Mouse (Mus musculus): ENCODE data around the gene Nbeal2.

Gene Nbeal2

DNA sequence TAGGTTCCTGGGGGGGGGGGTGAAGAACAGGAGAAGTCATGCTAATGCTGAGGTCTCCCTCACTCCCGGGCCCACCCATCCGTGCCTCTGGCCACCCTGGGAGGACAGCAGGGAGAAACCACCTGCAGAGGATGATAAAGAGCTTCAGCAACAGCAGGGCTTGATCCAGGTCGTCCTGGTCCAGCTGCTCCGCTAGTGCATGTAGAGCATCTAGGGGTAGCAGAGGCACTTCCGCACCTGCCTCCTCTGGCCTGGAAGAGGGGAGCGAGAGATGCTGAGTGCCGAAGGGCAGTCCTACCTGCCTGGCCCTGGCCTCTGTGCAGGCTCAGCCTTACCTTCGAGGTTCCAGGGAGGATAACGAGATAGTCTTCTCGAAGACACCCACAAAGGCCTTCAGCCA lies 9.7 kb downstream of the Nbeal2 start:
- no peak for DNase-seq

DNA sequence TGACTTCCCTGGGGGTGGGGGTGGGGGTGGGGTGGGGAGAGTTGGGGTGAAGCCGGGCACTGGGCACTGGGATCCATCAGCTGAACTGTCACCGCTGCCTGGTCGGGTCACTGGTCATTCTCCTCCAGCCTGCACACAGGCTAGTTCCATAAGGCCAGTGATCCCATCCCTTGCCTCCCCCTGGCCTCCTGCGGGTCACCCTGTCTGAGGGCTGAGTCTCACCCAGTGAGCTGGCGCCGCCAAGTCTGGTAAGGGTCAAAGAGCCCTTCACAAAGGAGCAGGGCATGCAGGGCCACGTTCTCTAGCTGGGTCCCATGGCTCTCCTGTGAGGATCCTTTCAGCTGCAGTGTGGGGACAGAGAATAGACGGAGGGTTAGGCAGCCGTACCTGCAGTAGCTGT lies 10.2 kb downstream of the Nbeal2 start:
- DNase-seq, result no peak

DNA sequence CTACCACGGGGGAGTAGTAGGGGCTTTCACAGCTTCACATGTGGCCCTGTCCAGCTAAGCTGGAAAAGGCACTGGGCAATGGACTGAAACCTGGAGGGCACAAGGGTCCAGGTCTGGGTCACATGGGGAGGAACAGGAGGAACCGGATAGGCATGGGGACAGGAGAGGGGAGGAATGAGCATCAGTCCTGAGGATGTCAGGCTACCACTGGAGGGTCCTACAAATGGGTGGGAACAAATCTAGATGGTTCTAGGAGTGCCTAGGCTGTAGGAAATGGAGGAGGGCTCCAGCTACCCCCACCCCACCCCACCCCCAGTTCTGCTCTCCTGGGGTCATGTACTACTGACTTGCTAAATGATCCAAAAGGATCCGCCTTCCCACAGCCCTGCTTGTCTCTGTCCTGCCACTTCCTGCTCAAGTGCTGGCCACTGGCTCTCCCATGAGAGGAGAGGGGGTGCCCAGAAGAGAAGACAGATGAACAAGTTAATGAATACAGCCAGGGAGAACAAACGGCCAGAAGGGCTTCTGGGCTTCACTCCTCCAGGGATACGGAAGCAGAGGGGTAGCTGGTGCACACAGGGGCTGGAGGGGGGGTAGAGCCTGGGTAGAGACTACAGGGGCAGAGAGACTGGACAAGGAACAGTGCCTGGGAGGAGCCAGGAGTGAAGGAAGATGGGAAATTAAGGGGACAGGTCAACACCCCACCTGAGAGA lies 11.0 kb downstream of the Nbeal2 start:
- no peak for DNase-seq

DNA sequence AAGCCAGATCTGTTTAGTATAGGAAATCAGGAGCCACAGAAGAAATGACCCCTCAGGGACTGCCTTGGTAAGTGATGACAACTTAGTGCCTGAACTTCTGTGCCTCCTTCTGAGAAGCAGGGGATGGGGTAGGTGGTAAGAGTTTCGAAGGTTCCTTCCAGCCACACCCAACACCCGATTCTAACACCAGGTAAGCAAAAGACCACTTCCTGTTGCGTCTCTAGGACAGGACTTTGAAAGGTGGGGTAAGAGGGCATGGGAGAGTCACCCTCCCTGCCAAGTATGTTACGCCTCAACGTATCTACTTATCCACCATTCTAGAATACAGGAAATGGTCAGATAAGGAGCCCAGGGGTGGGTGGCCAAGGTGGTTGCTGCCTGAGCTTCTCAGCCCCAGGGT lies 13.0 kb downstream of the Nbeal2 start:
- DNase-seq, result no peak

DNA sequence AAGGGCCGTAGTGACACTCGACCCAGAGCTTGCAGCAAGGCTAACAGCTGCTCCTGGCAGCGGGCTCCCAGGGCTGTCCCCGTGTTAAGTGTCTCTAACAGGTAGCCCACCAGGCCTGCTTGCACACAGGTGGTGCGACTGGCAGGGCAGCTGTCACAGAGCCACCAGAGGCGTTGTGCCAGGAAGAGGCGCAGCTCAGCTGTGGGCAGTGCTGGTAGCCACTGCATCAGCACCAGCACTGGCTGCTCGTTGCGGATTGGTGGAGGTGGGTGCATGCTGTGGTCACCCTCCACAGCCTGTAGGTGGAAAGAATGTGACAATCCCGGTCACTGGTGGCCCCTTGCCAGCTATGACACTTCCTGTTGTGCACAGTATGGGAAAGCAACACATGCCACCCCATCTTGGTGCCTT lies 15.3 kb downstream of the Nbeal2 start:
- DNase-seq, result no peak

DNA sequence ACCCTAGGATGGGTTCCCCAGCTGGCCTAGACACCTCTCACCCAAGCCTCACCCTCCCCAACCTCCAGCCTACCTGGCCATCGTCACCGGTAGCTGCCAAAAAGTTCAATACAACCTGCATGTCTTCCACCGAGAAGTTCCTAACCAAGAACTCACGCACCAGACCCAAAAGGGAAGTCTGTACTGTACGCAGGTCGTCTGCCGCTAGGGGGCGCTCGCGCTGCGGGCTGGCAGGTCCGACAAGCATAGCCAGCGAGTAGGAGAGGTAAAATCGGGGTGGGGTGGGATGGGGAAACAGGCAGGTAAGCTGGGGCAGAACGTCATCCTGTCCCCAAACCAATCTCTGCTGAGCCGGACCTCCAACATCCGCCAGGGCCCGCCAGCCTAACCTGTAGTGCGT lies 18.7 kb downstream of the Nbeal2 start:
- peak; percentile 96 for DNase-seq

DNA sequence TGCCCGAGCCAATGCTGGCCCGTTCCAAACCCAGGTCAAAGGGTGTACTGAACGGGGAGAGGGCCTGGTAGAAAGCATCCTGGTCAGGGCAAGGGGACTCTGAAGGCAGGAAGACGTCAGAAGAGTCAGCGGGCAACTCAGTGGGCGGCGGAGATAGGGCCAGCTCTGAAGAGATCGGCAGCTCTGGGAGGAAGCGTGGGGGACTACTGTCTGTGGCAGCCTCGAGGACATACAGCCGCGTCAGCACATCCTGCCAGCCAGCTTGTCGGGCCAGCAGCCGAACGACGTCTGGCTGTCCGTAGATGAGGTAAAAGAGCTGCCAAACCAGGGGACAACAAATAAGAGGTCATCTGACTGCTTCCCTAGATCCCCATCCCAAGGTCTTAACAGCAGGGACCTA lies 20.1 kb downstream of the Nbeal2 start:
- DNase-seq, result no peak

DNA sequence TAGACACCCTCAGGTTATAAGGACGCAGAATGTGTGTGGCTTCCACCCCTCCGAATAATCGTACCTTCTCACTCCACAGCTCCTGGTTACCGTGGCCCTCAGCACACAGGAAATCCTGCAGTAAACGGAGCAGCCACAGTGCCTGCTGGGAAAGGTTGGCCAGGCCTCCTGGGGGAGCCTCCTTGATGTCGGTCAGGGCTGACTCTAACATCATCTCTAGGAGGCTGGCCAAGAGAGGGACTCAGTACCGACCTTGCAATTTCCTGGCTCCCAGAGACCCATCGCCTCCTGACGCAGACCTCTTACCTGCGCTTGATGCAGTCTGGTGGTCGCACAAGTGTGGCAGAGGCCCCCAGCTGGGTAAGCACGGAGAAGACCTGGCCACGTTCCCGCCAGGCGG lies 21.3 kb downstream of the Nbeal2 start:
- DNase-seq, result no peak

DNA sequence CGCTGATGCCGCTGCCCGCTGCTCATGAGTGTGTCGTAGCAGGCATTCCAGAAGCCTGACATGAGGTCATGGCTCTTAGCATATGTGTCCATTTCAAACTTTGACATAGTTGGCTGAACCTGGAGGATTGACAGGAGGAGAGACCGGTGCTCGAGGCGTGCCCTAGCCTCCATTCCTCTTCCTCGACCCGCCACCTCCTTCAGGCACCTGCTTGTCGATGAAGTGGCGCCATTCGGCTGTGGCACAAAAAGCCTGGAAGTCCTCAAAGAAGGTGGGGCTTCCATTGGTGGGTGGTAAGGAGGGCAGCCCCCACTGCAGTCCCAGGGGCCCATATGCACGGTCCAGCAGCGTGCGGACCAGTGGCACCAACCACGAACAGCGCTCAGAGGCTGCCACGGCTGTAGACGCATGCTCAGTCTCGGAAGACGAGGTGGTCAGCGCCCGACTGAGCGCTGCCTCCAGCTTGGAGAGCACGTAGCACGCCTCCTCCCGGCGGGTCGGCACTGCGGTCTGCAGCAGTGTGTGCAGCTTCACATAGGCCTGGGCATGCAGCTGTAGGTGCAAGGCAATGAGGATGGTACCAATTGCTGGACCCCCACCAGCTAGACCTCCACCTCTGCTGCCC lies 22.2 kb downstream of the Nbeal2 start:
- no peak for DNase-seq

DNA sequence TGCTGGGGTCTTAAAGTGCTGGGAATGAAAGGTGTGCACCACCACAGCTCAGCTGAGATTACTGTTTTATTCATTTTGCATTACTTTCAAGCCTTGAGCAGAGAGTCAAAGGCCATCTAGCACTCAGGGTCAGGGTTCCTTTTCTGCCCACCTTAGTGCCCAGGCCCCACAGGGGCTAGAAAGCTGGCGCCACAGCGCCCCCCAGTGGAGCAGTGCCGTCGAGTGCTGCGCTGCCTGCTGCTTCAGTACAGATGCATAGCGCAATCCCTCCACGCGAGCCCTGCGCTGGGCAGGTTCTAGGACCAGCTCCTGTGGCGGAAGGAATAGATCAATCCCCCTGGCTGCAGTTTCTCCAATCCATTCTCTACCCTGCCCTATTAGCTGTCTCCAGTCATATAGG lies 22.8 kb downstream of the Nbeal2 start:
- DNase-seq, result peak; percentile 83

DNA sequence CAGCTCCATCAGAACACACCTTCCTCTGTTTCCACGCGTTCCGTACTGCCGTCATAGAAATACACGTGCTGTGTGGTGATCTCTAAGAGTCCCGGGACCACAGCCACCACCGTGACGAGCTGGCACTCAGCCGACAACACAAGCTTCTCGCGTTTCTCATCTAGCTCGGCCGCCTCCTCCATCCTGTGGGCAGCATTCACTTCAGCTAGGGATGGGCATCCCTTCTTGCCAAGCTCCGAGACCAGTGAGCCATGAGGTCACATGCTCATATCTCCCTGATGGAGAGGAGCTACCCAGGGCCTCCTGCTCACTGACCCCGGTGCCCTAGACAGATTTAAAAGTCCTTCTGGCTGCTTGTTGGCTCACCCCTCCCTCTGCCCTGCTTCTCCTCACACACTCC lies 23.8 kb downstream of the Nbeal2 start:
- no peak for DNase-seq

DNA sequence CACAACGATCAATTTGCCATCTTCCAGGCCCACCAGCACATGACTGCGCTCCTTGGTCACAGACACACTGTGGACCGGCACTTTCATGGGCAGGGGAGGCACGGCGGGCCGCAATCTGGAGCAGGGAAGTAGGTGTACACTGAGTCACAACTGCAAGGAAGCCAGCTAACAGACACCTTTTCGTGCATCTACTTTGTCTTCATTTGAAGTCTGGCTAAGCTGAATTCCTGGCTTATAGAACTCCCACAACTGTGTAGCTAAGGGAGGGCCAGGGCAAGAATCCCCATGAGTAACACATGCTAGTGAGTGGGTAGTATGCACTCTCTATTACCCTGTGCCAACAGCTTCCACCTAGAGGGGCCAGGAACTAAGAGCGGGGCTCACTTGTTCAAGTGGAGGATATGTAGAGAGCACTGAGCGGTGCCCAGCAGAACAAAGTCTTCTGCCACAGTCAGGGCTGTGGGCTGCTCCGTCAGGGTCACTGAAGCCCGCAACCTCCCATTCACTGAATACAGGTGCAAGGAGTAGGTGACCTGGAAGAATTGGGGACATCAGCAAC lies 28.5 kb downstream of the Nbeal2 start:
- no peak for DNase-seq

DNA sequence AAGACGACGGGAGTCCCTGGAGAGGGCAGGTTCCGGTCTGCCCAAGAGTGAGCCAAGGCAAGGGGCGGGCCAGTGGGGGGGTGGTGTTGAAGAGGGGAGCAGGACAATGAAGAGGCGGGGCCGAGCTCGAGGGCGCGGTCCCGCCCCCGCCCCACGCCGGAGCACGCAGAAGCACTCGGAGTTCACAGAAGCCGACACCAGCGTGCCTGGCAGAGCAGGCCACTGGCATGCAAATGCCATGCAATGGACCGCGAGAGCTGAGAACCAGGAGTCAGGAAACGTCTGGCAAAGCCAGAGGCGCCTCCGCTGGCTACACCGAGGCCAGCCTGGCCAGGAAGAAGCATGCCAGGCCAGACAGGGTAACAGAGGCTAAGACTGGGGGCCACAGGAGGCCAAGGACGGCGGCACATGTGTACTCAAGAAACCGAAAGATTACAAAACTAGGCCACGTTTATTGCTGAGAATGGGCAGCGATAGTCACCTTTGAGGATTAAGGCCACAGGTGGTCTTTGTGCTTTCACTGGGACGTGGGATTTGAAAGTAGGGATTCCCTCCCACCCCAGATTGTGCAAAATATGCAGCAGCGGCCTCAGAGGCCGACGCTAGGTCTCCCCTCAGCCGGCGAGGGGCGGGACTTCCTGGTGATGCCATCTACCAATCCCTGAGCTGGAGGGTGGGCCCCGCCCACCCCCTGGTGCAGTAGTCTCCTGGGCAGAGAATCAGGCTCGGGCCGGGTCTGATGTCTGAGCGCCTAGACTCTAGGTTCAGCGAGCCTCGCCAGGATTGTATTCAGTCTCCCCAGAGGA lies 29.4 kb downstream of the Nbeal2 start, which contains the start of gene Nradd:
TSS of gene Nradd (minus strand) at position 92 of the 806 bp plus-strand sequence.
- DNase-seq, result peak; percentile 87

DNA sequence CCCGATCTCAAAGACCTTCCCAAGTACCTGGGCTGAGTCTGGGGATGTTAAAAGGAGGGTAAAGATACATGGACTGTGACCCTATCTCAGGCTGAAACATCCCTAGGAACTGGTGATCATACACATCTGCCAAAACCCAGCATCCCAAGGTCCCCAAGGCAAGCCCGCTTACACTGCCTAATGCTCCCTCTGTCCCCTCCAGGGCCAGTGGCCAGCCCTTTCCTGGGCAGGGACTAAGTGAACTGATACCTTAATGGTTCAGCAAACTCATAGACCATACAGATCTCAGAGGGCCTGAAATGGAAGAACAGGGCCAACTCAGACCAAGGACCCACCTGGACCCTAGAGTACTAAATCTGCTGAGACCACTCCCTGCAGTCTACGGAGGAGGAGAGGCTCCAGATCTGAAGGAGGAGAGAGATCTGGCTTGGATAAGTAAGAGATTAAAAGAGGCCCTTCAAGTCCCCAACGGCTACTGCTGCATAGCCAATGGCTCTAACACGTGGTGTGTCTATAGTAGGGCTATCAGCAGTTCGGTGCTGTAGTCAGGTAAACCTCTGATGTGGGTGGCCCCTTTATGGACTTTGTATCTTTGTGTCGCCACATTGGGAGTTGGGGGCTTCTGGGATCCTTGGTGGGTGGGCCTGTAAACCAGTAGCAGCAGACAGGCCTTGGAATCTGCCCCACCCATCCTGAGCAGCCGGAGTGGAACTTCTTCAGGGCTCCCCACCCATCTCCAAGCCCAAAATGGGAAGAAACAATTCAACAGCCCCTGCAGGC lies 30.4 kb downstream of the Nbeal2 start:
- no peak for DNase-seq

DNA sequence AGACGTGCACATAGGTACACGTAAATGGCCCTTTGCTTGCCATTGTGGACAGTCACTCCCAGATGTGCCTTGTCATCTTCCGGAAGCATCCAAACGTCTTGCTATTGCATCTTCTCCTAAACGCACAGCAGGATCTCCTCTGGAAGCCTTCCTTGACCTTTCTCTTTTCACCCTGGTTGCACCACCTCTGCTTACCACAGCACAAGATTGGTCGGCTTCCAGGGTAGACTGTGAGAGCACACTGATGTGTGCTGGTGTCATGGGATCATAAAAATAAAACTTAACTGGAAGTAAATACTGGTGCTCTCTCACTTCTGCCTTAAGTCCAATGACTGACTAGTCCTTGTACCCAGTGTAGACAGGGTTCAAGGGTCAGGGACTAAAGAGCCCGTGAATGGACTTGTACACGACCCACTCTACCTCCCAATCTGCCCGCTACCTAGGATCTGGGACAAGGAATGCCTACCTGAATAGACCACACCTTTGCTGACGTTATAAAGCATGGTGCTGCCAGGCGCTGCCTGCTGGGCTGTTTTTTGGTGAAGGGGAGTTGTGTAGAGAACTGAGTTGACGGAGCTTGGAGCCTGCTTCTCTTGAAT lies 31.2 kb downstream of the Nbeal2 start:
- no peak for DNase-seq

DNA sequence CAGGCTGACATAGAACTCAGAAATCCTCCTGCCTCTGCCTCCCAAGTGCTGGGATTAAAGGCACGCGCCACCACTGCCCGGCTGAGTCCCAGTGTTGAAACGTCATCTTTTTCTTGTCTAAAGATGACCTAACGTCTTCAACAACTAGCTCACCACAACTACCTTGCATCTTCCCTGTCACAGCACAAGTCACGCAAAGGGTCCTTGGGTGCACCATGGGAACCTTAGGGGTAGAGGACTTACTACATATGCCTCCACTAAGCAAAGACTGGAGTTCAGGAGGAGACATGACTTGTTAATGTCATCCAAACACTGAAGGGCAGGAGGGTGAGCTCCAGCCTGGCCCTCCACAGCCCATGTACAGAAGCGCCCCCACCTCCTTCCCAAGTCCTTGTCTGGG lies 33.3 kb downstream of the Nbeal2 start:
- DNase-seq, result no peak

DNA sequence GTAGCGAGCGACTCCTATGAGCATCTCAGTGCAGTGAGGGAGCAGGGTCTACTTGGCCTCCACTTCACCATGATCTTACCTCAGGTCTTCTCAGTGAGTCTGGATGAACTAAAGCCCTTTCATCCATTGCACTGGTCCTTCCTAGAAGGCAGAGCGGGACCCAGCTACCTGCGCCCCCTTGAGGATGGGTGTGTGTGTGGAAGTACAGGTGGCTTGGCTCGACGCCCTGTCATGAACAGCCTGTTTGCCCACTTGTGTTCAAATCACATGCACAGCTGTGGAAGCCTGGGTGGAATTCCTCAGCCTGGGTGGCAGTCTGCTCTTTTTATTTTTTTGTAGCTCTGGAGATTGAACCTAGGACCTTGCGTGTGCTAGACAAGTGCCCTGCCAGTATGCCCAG lies 33.8 kb downstream of the Nbeal2 start:
- DNase-seq, result no peak

DNA sequence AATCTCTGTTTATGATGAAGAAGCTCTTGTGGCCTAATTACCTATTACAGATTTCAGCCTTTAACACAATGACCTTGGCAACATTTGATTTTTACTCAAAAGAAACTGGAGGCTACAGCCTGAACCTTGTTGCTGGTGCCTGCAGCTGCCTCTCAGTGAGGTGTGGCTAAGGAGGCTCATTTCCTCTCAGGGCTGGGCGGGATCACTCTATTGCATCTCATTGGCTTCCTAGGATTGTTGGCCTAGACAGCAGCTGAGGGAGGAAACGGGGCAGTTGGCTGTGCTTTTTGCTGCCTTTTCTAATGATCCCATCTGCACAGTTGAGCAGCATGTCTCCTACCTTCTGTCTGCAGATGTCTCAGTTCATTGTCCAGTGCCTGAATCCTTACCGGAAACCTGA lies 36.9 kb downstream of the Nbeal2 start:
- DNase-seq, result no peak

DNA sequence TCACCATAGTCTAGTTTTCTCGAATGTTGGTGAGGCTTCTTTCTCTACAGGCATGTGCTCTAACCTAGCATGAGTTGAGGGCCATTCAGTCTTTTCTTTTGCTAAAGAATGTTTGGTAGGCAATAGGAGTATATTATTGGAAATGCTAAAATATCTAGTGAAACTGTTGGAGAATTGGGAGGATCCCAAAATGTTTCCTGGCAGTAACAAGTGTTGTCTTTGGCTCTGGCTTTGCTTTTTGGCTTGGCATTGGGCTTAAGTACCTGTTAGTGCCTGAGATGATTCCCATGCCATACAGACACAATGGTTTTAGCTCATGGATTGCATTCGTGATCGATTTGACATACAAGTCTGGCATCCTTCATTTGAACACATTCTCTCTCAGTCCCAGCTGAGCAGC lies 42.5 kb downstream of the Nbeal2 start:
- DNase-seq, result no peak

DNA sequence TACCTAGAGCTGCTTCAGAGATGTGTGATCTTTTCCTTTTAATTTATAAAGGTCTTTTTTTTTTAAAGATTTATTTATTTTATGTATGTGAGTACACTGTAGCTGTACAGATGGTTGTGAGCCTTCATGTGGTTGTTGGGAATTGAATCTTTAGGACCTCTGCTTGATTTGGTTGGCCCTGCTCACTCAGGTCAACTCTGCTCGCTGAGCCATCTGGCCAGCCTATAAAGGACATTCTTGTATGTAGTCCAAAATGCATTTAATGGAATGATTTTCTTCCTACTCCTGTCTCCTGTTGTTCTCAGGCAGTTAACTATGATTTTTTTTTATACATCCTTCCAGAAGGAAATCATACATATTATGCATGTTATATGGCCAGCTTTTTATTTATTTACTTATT lies 70.4 kb downstream of the Nbeal2 start:
- no peak for DNase-seq

DNA sequence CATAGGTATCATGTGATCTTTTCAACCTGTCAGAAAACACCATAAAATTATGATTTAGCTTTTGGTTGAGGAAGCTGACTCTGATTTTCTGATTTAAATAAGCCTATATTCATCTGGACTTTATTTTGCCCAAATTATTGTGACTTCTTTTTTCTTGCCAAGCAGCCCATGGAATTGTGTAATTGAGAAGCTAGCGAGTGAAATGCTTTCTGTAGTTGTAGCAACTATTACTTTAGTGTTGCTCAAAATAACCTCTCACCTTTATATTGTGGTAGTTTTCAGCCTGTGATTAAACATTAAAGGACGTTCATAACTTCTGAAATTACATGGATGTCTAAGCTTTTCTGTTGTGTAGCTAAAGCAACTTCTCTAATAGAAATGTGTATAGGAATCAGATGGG lies 71.8 kb downstream of the Nbeal2 start:
- DNase-seq, result no peak
